Mouse (Mus musculus) ES-E14 (cell line): ENCODE measurements around the gene Cd8a. TPM values are rescaled to one million over a fixed set of nuclear protein-coding genes. Genes with fewer than 3 reads are reported as not detected.

ENCODE experiments used
- DNase-seq: peaks from one replicate; pipeline ENCODE4 v3.0.0-alpha.2; 2013; ENCODE audit warnings: low read depth, low spot score
- H3K27ac ChIP-seq: 2 replicates; pipeline ENCODE4 v1.5.1; 2012; ENCODE audit warnings: low read depth, mild to moderate bottlenecking, low read length, moderate library complexity, mixed read lengths; ENCODE audit not compliant: poor library complexity, insufficient read depth, severe bottlenecking
- H3K36me3 ChIP-seq: 2 replicates; pipeline ENCODE4 v1.6.1; 2012; ENCODE audit warnings: mild to moderate bottlenecking, low read length, moderate library complexity, mixed read lengths; ENCODE audit not compliant: control insufficient read depth, poor library complexity, insufficient read depth, severe bottlenecking
- H3K4me1 ChIP-seq, 2 experiments: fragments of 150-350 bp in 1 of 2; sonication (generic) in 1 of 2; 2 replicates each; pipeline ENCODE4 v1.6.1; 2012; ENCODE audit warnings: low read length in 2 of 2, mild to moderate bottlenecking in 1 of 2, mixed read lengths in 1 of 2; ENCODE audit not compliant: control insufficient read depth in 2 of 2, insufficient read depth in 2 of 2, poor library complexity in 1 of 2
- H3K4me3 ChIP-seq, 2 experiments: fragments of 150-350 bp in 1 of 2; sonication (generic) in 1 of 2; 2 replicates each; pipeline ENCODE4 v1.5.1; 2012; ENCODE audit warnings: low read length in 2 of 2, low read depth in 1 of 2, mild to moderate bottlenecking in 1 of 2, mixed read lengths in 1 of 2; ENCODE audit not compliant: insufficient read depth in 1 of 2, poor library complexity in 1 of 2, severe bottlenecking in 1 of 2
- H3K9ac ChIP-seq: 2 replicates; pipeline ENCODE4 v1.6.1; 2012; ENCODE audit warnings: low read depth, mild to moderate bottlenecking, low read length, mixed read lengths; ENCODE audit not compliant: poor library complexity, insufficient read depth, severe bottlenecking
- H3K9me3 ChIP-seq: fragments of 150-350 bp; sonication (generic); 2 replicates; pipeline ENCODE4 v1.6.1; 2012; ENCODE audit warnings: low read depth, mild to moderate bottlenecking, low read length; ENCODE audit not compliant: control insufficient read depth, insufficient read depth
- CHD2 ChIP-seq: IDR thresholded peaks from 2 replicates; pipeline ENCODE4 v1.6.1; 2014; ENCODE audit warnings: mild to moderate bottlenecking, low read depth, low read length, inconsistent platforms
- HCFC1 ChIP-seq: IDR thresholded peaks from 2 replicates; pipeline ENCODE4 v1.6.1; 2012; ENCODE audit warnings: low read length, inconsistent platforms, borderline replicate concordance; ENCODE audit not compliant: insufficient read depth
- MAFK ChIP-seq: IDR thresholded peaks from 2 replicates; pipeline ENCODE4 v1.6.1; 2014; ENCODE audit warnings: mild to moderate bottlenecking, low read depth, low read length, inconsistent platforms; ENCODE audit not compliant: insufficient read depth
- ZC3H11A ChIP-seq: IDR thresholded peaks from 2 replicates; pipeline ENCODE4 v1.6.1; 2012; ENCODE audit warnings: low read depth, mild to moderate bottlenecking, inconsistent platforms, low read length, borderline replicate concordance
- ZNF384 ChIP-seq: IDR thresholded peaks from 2 replicates; pipeline ENCODE4 v1.6.1; 2012; ENCODE audit warnings: low read depth, low read length, inconsistent platforms
- in situ Hi-C, 2 experiments: fragments of 600-800 bp; cut with MboI; formaldehyde crosslinking; loops; one replicate each; pipeline ENCODE4 v1.15.1; 2025; ENCODE audit warnings: low sequenced_read_pairs in 2 of 2, inconsistent platforms in 1 of 2; ENCODE audit not compliant: unreplicated experiment in 2 of 2
- total RNA-seq: library from RNA; depleted of rRNA; stranded (reverse); fragments of 300-350 nt; gene quantifications from 2 replicates; pipeline ENCODE4 v1.2.3, GENCODE M21; 2012

The Cd8a gene
- total RNA-seq, 1 experiment: 0.13 TPM

DNA sequence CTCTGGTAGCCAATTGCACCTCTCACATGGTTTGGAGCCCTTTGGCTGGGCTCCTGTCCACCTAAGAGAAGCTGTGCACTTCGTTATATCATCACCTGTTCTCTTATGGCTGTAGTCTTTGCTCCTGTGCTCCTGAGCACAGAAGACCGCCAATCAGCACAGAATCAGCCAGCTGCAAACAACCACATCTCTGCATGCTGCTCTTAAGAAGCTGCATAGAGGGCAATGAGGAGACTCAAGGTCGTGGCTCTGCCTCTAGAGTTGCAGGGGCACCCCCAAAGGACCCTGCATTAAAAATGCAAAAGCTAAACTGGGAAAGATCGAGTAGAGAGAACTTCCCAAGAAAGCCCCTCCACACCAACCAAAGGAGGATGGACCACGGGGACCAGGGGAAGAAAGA, 12.5 kb upstream of the Cd8a start:
- no peak overlapping the region for H3K27ac ChIP-seq
- TF ChIP-seq HCFC1: no peak
- TF ChIP-seq ZNF384: no peak
- TF ChIP-seq MAFK: no peak
- no peak for TF ChIP-seq ZC3H11A
- TF ChIP-seq CHD2: no peak

DNA sequence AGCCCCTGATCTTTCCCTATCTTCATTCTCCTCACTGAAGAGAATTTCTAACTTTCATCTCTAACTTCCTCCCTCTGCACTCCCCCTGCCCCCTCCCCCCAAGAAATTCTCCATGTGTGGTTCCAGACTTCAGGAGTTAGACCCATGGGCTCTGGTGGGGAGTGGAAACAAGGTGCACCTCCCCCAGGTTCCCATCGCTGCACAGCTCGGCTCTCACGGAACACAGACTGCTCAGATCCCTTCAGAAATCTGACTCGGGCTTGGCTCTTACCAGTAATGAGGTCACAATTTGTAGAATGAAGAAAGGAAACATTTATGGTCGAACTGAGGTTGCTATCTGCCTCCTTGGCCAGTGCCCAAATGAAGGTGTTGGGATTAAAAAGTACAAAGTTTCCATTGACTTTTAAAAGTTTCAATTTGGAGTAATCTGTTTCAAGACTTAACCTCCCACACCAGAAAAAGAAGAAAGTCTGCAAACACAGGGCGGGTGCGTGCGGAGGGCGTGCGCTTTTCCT, 12.0 kb upstream of the Cd8a start:
- no peaks in the 10 kb centered on the region for H3K36me3 ChIP-seq
- no peaks in the 10 kb centered on the region for H3K4me1 ChIP-seq
- in situ Hi-C loops: no loop called here
- H3K27ac ChIP-seq: no peak overlapping the region
- no peak overlapping the region for H3K4me3 ChIP-seq
- DNase-seq: no peak
- H3K9ac ChIP-seq: no peak overlapping the region
- H3K9me3 ChIP-seq: no peaks in the 10 kb centered on the region
- no peak for TF ChIP-seq CHD2
- no peak for TF ChIP-seq ZC3H11A
- TF ChIP-seq MAFK: no peak
- no peak for TF ChIP-seq HCFC1
- TF ChIP-seq ZNF384: no peak

More for the DNA sequence above, 12.5 kb upstream of the Cd8a start:
- in situ Hi-C loops: no loop called here
- Histone ChIP-seq H3K9me3 (no peaks in the 10 kb centered on the region), H3K4me3 (no peak overlapping the region), H3K36me3 (no peaks in the 10 kb centered on the region), H3K4me1 (no peaks in the 10 kb centered on the region), H3K9ac (no peak overlapping the region)
- DNase-seq: no peak

DNA sequence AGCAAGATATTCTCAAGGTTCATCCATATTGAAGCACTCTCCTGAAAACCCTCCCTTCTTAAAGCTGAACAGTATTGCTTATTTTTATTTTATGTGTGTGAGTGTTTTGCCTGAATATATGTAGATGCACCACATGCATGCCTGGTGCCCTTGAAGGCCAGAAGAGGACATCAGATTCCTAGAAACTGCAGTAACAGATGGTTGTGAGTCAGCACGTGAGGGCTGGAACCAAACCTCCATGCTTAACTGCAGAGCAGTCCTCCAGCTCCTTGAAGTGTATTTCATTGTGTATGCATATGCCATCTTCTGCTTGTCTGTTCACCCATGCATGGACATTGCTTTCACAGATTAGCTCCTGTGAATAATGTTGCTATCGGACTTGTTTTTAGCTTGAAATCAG, 9.2 kb upstream of the Cd8a start:
- no peak for DNase-seq
- TF ChIP-seq ZNF384 (no peak), MAFK (no peak)
- no peak overlapping the region for H3K27ac ChIP-seq
- H3K9ac ChIP-seq: no peak overlapping the region
- no peaks in the 10 kb centered on the region for H3K36me3 ChIP-seq
- H3K4me3 ChIP-seq: no peak overlapping the region
- H3K9me3 ChIP-seq: no peaks in the 10 kb centered on the region
- in situ Hi-C loops: no loop called here
- no peaks in the 10 kb centered on the region for H3K4me1 ChIP-seq

DNA sequence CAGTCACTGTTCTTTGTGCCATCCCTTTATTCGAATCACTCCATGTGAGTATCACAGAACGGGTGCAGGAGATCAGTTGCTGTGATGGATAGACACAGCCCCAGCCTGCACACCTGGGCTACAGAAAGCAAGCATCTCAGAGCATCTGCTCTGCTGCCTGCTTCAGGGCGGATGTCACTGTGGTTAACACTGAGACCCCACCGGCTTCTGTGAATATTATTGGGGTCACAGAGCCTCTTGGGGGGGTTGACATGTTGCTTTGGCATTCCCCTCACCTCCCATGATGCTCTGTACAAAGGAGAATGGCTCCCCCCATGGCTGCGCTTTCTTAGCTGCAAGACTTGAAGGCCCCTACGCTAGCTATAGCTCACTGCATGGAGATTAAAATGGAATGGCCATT, 3.8 kb upstream of the Cd8a start:
- no peak for TF ChIP-seq ZNF384
- TF ChIP-seq MAFK: no peak
- no peak for TF ChIP-seq CHD2
- no peak for TF ChIP-seq ZC3H11A
- TF ChIP-seq HCFC1: no peak
- no peaks in the 10 kb centered on the region for H3K9me3 ChIP-seq
- no peak overlapping the region for H3K9ac ChIP-seq
- no peaks in the 10 kb centered on the region for H3K4me1 ChIP-seq
- no peak overlapping the region for H3K27ac ChIP-seq
- no peak for DNase-seq
- H3K36me3 ChIP-seq: no peaks in the 10 kb centered on the region
- in situ Hi-C loops: no loop called here
- no peak overlapping the region for H3K4me3 ChIP-seq

DNA sequence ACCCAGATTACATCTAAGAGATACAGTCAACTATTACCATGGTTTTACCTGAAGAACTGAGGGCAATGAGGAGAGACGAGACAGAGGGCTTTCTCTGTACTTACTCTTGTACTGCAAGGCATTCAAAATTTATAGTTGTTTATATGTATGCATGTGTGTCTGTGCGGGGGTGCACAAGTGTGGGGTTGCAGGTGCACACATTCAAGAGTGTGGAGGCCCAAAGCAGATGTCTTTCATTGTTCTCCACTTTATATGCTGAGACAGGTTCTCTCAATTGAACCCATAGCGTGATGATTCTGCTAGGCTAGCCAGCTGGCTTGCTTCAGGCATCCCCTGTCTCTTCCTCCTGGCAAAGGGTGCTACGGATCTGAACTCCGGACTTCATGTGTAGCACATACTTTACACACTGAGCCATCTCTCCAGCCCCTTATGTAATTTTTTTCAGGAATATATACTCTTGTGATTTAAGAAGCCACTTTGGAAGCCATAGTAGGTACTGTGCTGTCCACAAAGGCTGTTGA, 2.1 kb upstream of the Cd8a start:
- in situ Hi-C loops: no loop called here
- no peak overlapping the region for H3K4me3 ChIP-seq
- no peaks in the 10 kb centered on the region for H3K4me1 ChIP-seq
- no peak overlapping the region for H3K9ac ChIP-seq
- H3K9me3 ChIP-seq: no peaks in the 10 kb centered on the region
- H3K36me3 ChIP-seq: no peaks in the 10 kb centered on the region
- H3K27ac ChIP-seq: no peak overlapping the region
- TF ChIP-seq ZNF384 (no peak), HCFC1 (no peak), MAFK (no peak), ZC3H11A (no peak), CHD2 (no peak)
- DNase-seq: no peak
